Mouse (Mus musculus): Measurements from ENCODE around the gene Mettl23. TPM values are rescaled to one million over a fixed set of nuclear protein-coding genes. Genes with fewer than 3 reads are reported as not detected.
"Not testable (repeated sequence)": the region's sequence is repeated elsewhere in the genome, so short reads cannot be mapped to it uniquely, and the experiment has no call there.

Gene Mettl23
- polyA plus RNA-seq, 1 experiment from 2014 or later, result 37.1 TPM

DNA sequence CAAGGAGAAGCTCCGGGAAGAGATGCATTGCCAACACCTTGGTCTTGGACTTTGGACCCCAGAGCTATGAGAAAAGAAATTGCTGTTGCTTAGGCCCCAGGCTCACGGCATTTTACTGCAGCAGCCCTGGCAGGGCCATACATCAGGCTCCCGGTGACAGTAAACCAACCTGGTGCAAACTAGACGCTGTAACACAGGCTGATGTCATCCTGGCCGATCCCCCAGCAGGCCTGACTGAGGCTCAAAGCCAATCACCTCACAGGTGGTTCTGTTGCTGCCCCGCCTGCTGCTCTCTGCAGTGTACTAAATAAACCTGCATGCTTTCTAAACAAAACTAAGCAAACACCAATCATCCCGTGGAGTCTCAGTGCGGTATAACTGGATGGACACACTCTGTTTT is 24.4 kb upstream of the Mettl23 start:
- no peak for TF ChIP-seq CTCF (IDR thresholded peaks at IDR 0.05; ENCODE audit: low read depth)
- Histone ChIP-seq H3K4me2 (replicated peaks; ENCODE audit: low read depth) (no peak overlapping the region), H3K4me3 (ENCODE audit: low read depth, low read length) (no peak overlapping the region), H3K36me3 (ENCODE audit: control insufficient read depth, insufficient read depth) (no peaks in the 10 kb centered on the region; the same call in 1 of the 2 replicates), H3K9me3 (ENCODE audit: control insufficient read depth) (no peaks in the 10 kb centered on the region), H3K27me3 (replicated peaks; ENCODE audit: control insufficient read depth, insufficient read depth, low read length) (no peaks in the 10 kb centered on the region), H3K4me1 (replicated peaks; ENCODE audit: control insufficient read depth, insufficient read depth, low read length) (peaks cover 17% of the 10 kb centered on the region), H3K9ac (ENCODE audit: low read depth, low read length) (no peak overlapping the region), H3K27ac (ENCODE audit: low read depth, low read length) (peak overlapping the region; percentile 31; the same call in 1 of the 2 replicates)
- ATAC-seq, result peak; percentile 92
- 25% methylated on average over 8 of the region's 8 CpGs for WGBS

DNA sequence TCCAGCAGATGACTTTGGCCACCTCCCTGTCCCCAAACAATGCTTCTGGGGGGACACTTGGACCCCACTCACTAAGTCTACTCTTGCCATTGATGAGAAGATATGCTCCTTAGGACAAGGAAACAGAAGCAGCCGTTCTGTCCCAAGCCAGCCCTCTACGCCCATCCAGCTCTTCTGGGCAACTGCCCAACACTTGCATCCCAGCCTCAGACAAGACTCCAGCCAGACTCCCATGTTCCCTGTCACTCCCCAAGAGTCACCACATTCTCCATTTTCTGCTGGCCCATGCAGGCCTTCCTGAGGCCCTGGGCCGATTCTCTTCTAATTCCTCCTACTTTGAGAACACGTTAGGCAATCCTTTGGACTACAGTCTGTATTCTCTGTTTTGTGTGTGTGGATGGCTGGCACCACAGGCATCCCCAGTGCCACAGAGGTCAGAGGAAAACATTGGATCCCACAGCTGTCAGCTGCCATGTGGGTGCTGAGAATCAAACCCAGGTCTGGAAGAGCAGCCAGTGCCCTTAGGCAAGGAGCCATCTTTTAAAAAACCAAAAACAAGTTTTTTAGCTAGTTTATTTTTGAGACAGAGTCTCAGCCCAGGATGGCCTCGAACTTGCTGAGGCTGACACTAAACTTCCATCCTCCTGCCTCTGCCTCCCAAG is 23.0 kb upstream of the Mettl23 start:
- Histone ChIP-seq H3K4me1 (replicated peaks; ENCODE audit: control insufficient read depth, insufficient read depth, low read length) (peaks cover 10% of the 10 kb centered on the region), H3K27ac (ENCODE audit: low read depth, low read length) (no peak overlapping the region)

DNA sequence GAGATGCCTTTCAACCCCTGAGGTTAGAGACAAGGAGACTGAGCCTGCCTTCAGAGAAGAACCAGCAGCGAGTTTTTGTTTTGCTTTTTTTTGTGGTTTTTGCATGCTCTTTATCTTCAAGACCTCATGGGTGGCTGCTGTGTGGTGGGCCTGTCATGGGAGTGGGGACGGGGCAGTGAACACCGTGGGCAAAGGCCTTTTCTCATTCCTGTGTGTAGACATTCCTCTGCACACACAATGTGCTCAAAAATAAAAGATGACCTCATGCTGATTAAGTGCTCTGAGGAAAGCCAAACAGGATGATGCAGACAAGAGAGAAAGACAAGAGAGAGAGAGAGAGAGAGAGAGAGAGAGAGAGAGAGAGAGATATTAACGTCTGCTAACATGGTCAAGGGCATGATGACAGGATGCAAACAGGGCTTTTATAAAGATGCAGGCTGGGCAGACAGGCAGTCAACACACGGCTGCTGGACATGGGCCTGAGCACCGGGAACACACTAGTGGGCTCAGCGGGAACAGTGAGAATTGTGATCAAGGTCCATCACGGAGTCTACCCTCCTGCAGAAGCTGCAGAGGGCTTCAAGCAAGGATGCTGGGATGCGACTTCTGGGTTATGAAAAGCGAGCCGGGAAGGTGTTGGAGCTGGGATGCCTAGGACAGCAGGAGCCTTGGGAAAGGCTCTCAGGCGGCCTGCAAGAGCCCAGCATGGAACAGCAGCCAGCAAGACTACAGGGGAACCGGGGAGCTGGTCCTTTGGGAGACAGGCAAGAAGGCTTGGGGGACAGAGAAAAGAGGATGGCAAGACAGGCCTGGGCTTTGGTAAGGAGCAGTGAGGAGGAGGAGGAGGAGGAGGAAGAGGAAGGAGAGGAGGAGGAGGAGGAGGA is 21.8 kb upstream of the Mettl23 start:
- Histone ChIP-seq H3K4me2 (replicated peaks; ENCODE audit: low read depth) (no peak overlapping the region), H3K27ac (ENCODE audit: low read depth, low read length) (no peak overlapping the region), H3K4me3 (ENCODE audit: low read depth, low read length) (no peak overlapping the region), H3K4me1 (replicated peaks; ENCODE audit: control insufficient read depth, insufficient read depth, low read length) (peaks cover 10% of the 10 kb centered on the region; the same call in 1 of the 2 replicates), H3K9me3 (ENCODE audit: control insufficient read depth) (no peaks in the 10 kb centered on the region), H3K27me3 (replicated peaks; ENCODE audit: control insufficient read depth, insufficient read depth, low read length) (no peaks in the 10 kb centered on the region), H3K9ac (ENCODE audit: low read depth, low read length) (no peak overlapping the region), H3K36me3 (ENCODE audit: control insufficient read depth, insufficient read depth) (no peaks in the 10 kb centered on the region)
- no peak for TF ChIP-seq CTCF (IDR thresholded peaks at IDR 0.05; ENCODE audit: low read depth)
- 65% methylated on average over 13 of the region's 13 CpGs for WGBS
- ATAC-seq, result no peak

More for the DNA sequence above, 23.0 kb upstream of the Mettl23 start:
- H3K36me3 ChIP-seq (ENCODE audit: control insufficient read depth, insufficient read depth), result no peaks in the 10 kb centered on the region
- WGBS, result 72% methylated on average over 5 of the region's 5 CpGs
- no peaks in the 10 kb centered on the region for H3K9me3 ChIP-seq (ENCODE audit: control insufficient read depth)
- no peaks in the 10 kb centered on the region for H3K27me3 ChIP-seq (replicated peaks; ENCODE audit: control insufficient read depth, insufficient read depth, low read length)
- no peak overlapping the region for H3K4me3 ChIP-seq (ENCODE audit: low read depth, low read length)
- no peak overlapping the region for H3K9ac ChIP-seq (ENCODE audit: low read depth, low read length)
- H3K4me2 ChIP-seq (replicated peaks; ENCODE audit: low read depth), result no peak overlapping the region
- ATAC-seq, result no peak
- TF ChIP-seq CTCF (IDR thresholded peaks at IDR 0.05; ENCODE audit: low read depth), result no peak

DNA sequence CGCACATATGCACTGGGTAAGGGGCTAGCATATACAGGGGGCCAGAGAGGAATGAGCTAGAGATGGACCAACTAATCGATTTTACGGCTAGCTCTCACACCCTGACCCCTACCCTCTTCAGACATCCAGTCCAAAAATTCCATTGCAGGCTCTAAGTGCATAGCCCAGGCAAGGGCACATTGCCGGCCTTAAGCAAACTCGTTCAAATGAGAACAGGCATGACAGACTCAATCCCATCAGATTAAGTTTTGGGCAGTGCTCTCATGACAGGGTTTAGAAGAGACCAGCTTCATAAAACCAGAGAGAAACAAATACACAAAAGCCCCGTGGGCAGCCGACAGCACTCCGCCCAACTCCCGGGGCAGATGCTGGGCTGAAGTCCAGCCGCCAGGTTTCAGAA is 20.9 kb upstream of the Mettl23 start:
- WGBS, result 54% methylated on average over 10 of the region's 10 CpGs
- Histone ChIP-seq H3K27ac (ENCODE audit: low read depth, low read length) (no peak overlapping the region), H3K27me3 (replicated peaks; ENCODE audit: control insufficient read depth, insufficient read depth, low read length) (no peaks in the 10 kb centered on the region), H3K4me3 (ENCODE audit: low read depth, low read length) (no peak overlapping the region), H3K36me3 (ENCODE audit: control insufficient read depth, insufficient read depth) (no peaks in the 10 kb centered on the region), H3K9me3 (ENCODE audit: control insufficient read depth) (no peaks in the 10 kb centered on the region), H3K4me1 (replicated peaks; ENCODE audit: control insufficient read depth, insufficient read depth, low read length) (peaks cover 8% of the 10 kb centered on the region; the same call in 1 of the 2 replicates), H3K9ac (ENCODE audit: low read depth, low read length) (no peak overlapping the region), H3K4me2 (replicated peaks; ENCODE audit: low read depth) (no peak overlapping the region)
- no peak for TF ChIP-seq CTCF (IDR thresholded peaks at IDR 0.05; ENCODE audit: low read depth)
- no peak for ATAC-seq

DNA sequence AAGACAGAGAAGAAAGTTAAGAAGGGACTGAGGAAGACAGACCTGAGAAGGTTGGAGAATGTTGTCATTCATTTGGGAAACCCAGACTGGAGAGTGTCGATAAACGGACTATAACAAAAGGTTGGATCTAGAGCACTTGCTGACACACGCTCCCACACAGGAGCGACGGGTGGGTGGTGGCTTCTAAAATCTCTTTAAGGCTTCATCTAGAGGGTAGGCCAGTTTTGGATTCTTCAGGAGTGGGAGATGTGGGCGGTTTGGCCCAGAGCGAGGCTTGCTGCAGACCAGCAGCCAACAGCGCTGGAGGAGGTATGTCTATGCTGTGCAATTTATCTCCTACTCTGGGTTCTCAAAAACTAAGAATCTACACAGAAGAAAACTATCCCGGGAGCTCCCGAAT is 20.5 kb upstream of the Mettl23 start:
- Histone ChIP-seq H3K27ac (ENCODE audit: low read depth, low read length) (no peak overlapping the region), H3K36me3 (ENCODE audit: control insufficient read depth, insufficient read depth) (no peaks in the 10 kb centered on the region), H3K4me1 (replicated peaks; ENCODE audit: control insufficient read depth, insufficient read depth, low read length) (peaks cover 7% of the 10 kb centered on the region; the same call in 1 of the 2 replicates), H3K27me3 (replicated peaks; ENCODE audit: control insufficient read depth, insufficient read depth, low read length) (no peaks in the 10 kb centered on the region), H3K4me3 (ENCODE audit: low read depth, low read length) (no peak overlapping the region), H3K9me3 (ENCODE audit: control insufficient read depth) (no peaks in the 10 kb centered on the region), H3K4me2 (replicated peaks; ENCODE audit: low read depth) (no peak overlapping the region), H3K9ac (ENCODE audit: low read depth, low read length) (no peak overlapping the region)
- no peak for ATAC-seq
- 81% methylated on average over 10 of the region's 10 CpGs for WGBS
- TF ChIP-seq CTCF (IDR thresholded peaks at IDR 0.05; ENCODE audit: low read depth), result no peak

DNA sequence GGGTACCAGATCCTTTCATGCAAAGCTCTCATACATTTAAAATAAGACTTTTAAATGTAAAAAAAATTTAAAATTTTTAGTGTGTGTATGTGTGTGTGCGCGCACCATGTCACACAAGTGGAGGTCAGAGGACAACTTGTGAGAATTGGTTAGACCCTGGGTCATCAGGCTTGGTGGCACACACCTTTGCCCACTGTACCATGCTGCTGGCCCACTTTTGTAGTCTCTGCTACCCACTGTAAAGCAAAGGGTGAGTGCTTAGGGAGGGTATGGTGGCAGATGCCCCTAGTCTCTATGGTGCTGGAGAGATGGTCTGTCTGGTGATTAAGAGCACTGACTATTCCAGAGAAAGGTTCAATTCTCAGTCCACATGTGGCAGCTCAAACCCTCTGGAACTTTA is 19.8 kb upstream of the Mettl23 start:
- no peak overlapping the region for H3K9ac ChIP-seq (ENCODE audit: low read depth, low read length)
- no peak for ATAC-seq
- H3K4me3 ChIP-seq (ENCODE audit: low read depth, low read length), result no peak overlapping the region
- H3K9me3 ChIP-seq (ENCODE audit: control insufficient read depth), result no peaks in the 10 kb centered on the region
- no peak for TF ChIP-seq CTCF (IDR thresholded peaks at IDR 0.05; ENCODE audit: low read depth)
- WGBS, result 100% methylated on average over 2 of the region's 2 CpGs
- no peaks in the 10 kb centered on the region for H3K27me3 ChIP-seq (replicated peaks; ENCODE audit: control insufficient read depth, insufficient read depth, low read length)
- peaks cover 6% of the 10 kb centered on the region for H3K4me1 ChIP-seq (replicated peaks; ENCODE audit: control insufficient read depth, insufficient read depth, low read length)
- no peak overlapping the region for H3K4me2 ChIP-seq (replicated peaks; ENCODE audit: low read depth)
- H3K27ac ChIP-seq (ENCODE audit: low read depth, low read length), result no peak overlapping the region
- no peaks in the 10 kb centered on the region for H3K36me3 ChIP-seq (ENCODE audit: control insufficient read depth, insufficient read depth)

DNA sequence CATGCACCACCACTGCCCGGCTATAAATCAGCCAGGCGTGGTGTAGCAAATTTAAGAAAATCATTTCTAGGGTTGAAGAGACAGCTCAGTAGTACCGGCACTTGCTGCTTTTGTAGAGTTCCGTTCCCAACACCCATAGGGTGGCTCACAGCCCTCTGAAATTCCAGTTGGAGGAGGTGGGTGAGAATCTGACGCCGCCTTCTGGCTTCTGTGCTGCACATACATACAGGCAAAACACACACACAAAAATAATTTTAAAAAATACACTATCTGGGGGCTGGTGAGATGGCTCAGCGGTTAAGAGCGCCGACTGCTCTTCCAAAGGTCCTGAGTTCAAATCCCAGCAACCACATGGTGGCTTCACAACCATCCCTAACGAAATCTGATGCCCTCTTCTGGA is 19.2 kb upstream of the Mettl23 start:
- H3K27me3 ChIP-seq (replicated peaks; ENCODE audit: control insufficient read depth, insufficient read depth, low read length); H3K4me1 ChIP-seq (replicated peaks; ENCODE audit: control insufficient read depth, insufficient read depth, low read length); H3K9ac ChIP-seq (ENCODE audit: low read depth, low read length); H3K36me3 ChIP-seq (ENCODE audit: control insufficient read depth, insufficient read depth); H3K4me3 ChIP-seq (ENCODE audit: low read depth, low read length); H3K27ac ChIP-seq (ENCODE audit: low read depth, low read length); H3K9me3 ChIP-seq (ENCODE audit: control insufficient read depth); ATAC-seq; H3K4me2 ChIP-seq (replicated peaks; ENCODE audit: low read depth): not testable (repeated sequence)
- 98% methylated on average over 9 of the region's 10 CpGs for WGBS
